Mouse (Mus musculus): ENCODE measurements around the gene Lefty1.
A peak's percentile ranks its signal among the peaks of the same experiment; 100 is the strongest.
"Not testable (repeated sequence)": the region's sequence is repeated elsewhere in the genome, so short reads cannot be mapped to it uniquely, and the experiment has no call there.

Gene Lefty1

DNA sequence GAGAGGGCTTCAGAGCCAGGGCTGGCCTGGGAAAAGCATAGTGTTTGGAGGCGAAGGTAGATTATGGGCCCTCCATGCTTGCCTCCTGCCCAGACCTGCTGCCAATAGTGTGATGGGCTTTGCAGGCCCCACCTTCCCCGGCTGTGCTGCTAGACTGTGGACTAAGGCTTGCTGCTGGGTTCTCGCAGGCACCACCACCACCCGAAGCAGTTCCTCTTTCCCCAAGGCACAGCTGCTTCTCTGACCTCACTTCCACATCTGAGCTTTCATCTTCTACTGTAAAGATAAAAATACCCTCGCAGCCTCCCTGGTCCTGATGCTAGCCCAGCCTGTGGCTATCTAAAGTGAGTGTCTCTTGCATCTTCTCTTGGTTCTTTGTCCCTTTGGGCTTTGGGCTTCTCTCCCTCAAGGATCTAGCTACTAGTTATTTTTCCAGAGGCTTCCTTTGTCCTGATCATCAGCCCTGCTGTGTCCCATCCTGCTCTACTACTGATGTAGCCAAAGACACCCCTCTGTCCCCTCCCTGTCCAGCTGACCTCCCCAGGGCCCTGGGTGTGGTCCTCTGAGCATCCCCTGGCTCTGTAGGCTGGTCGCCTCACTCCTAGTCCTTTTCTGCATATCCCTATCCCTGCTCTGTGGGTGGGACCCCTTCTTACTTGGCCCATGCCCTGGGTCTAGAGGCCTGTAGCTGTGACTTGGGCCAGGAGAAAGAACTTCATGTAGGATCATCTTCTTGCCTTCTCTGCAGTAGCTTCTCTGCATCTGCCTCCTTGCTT, 12.4 kb upstream of the Lefty1 start:
- DNase-seq (ENCODE audit: low spot score): no peak

DNA sequence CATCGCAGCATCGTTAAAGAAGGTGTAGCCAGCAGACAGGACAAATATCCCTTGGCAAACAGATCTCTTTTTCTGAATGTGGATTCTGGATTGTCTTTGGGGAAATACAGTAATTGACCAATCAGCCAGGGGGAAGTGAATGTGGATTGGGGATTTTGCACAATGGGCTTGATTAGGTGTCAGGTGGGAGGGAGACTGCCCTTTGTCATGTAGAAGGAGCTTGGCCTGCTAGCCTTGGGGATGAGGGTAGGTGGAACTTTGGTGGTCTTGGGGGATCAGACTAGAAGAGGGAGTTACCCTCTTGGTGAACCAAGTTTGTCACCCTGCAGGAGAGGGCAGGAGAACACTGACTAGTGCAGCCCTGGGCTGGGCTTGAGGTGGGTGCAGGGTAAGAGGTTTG, 10.1 kb upstream of the Lefty1 start:
- DNase-seq (ENCODE audit: low spot score): no peak

DNA sequence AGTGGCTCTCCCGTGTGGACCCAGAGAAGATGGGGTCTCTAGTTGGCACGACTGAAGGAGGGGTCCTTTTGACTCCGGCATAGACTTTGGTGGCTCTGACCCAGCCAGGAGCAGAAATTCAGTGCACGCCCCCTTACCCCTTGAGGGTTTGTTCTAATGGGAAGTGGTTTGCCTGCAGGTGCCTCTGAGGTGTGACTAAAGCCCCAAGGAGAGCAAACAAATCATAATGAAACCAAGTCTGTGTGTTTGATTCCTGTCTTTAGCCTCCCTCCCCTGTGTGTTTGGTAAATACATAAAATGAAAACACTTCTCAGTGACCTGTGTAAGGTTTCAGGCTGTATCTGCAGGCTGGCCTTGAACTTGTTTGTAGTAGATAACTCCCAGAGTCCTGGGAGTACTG, 8.5 kb upstream of the Lefty1 start:
- DNase-seq (ENCODE audit: low spot score): no peak

DNA sequence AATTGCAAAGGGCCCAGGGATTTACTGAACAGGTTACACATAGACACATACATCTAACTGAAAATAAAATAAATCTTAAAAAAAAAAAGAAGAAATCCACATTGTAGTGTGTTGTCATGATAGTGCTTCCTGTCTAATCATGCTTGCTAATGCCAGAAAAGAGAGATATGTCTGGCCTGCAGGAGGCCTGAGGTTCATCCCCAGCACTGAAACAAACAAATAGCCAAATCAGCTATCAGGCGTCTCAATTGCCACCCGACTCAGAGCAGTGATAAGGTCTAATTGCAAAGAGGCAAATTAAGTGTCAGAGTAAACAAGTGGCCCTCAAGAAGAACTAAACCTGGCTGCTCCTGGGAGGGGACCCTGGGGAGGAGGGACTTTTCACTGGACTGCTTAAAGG, 5.2 kb upstream of the Lefty1 start:
- no peak for DNase-seq (ENCODE audit: low spot score)

DNA sequence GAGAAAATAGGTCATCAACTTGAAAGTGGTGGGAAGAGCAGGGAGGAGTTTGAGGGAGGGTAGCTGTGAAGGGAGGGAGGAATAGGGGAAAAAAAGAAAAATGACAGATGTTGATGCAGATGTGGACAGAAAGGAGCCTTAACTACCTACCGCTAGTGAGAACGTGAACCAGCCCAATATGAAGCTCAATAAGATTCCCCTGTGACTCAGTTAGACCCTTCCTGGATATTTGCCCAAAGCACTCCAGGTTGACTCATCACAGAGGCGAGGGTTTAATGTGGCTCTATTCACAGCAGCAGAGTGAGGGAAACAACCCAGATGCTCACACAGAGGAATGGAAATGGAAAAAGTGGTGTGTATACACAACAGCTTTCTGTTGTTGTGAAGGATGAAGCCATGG, 3.7 kb upstream of the Lefty1 start:
- no peak for DNase-seq (ENCODE audit: low spot score)

DNA sequence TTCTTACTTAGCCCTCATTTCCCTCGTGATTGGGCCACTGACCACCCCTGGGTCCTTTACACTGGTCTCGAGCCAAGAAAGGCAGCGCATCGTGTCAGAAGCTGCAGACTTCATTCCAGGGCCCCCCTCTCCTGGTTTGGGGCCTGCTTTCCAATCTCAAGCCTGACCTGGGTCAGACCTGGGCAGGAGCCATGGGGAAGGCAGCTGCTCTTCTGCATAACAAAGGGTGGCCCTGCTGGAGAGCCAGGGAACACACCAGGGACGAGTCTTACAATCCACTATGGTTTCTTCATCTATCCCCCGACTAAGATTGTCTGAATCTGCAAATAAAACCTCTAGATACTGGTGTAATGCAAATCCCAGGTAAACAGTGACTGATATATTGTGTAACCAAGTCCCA, 1.2 kb upstream of the Lefty1 start:
- DNase-seq (ENCODE audit: low spot score): no peak

DNA sequence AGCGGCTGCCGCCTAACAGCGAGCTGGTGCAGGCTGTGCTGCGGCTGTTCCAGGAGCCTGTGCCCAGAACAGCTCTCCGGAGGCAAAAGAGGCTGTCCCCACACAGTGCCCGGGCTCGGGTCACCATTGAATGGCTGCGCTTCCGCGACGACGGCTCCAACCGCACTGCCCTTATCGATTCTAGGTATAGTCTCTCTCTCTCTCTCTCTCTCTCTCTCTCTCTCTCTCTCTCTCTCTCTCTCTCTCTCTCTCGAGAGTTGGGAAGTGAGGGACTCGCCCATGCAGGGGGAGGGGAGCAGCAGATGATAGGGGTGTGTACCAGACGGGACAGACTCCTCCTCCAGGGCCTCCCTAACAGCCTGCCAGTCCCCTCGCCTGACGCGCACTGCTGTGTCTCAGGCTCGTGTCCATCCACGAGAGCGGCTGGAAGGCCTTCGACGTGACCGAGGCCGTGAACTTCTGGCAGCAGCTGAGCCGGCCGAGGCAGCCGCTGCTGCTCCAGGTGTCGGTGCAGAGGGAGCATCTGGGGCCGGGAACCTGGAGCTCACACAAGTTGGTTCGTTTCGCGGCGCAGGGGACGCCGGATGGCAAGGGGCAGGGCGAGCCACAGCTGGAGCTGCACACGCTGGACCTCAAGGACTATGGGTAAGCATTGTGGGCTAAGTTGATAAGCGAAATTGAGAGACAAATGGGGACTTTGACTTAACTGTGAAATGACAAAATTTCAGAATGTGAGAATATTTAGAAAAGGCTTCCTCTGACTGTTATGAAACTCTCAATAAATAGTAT, 2.0 kb downstream of the Lefty1 start:
- peak; percentile 63 for DNase-seq (ENCODE audit: low spot score)

DNA sequence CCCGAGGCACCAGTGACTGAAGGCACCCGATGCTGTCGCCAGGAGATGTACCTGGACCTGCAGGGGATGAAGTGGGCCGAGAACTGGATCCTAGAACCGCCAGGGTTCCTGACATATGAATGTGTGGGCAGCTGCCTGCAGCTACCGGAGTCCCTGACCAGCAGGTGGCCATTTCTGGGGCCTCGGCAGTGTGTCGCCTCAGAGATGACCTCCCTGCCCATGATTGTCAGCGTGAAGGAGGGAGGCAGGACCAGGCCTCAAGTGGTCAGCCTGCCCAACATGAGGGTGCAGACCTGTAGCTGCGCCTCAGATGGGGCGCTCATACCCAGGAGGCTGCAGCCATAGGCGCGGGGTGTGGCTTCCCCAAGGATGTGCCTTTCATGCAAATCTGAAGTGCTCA, 2.8 kb downstream of the Lefty1 start:
- not testable (repeated sequence) for DNase-seq (ENCODE audit: low spot score)

DNA sequence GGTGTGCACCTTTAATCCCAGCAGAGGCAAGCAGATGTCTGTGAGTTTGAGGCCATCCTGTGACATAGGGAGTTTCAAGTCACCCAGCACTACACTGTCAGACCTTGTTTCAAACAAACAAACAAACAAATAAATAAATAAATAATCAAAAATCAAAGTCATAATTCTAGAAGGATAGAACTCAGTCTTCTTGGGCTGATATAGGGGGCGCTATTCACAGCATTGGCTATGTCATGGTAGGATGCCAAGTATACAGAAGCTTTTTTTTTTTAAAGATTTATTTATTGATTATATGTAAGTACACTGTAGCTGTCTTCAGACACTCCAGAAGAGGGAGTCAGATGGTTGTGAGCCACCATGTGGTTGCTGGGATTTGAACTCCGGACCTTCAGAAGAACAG, 4.0 kb downstream of the Lefty1 start:
- DNase-seq (ENCODE audit: low spot score): not testable (repeated sequence)

DNA sequence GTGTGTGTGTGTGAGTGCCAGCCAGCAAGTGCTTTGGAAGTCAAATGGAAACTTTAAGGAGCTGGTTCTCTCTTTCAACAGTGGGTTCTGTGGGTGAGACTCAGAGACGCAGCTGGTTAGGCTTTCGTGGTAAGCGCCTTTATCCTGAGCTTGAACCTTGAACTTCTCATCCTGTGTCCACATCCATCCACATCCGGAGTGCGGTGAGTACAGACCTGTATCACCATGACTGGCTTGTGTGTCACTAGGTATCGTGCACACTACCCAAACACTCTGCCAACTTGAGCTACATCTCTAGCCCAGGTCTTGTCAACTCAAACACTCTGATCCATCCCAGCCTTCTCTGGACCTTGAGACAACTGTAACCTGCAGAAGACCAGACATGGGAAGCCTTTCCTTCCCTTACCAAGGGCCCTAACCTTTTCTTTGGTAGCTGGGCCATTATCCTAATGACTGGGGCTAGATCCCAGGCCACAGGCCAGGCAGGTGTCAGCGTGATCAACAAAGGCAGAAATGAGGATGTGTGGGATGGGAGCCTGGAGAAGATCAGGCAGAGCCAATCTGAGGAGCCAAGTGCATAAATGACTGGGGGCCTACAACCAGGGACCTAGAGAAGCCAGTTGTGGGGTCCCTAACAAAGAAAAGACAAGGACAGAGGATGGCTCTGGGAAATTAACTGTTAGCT, 6.1 kb downstream of the Lefty1 start:
- no peak for DNase-seq (ENCODE audit: low spot score)

DNA sequence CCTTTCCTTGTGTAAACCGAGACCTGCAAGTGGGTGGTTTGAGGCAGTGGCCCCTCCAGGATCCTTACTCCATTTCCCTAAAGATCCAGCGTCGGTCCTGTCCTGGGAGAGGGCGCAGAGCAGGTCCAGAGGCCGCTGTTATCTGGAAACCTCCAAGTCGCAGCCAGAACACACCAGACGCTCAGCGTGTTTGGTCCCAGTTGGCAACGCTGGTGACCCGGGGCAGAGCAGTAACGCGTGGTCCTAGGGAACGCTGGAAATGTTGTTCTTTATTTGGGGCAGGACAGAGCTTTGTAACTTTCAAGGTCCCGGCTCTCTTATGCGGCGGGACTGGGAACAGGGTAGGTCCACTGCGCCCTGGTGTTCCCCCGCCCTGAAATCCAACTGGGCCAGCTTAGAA, 6.9 kb downstream of the Lefty1 start:
- no peak for DNase-seq (ENCODE audit: low spot score)

DNA sequence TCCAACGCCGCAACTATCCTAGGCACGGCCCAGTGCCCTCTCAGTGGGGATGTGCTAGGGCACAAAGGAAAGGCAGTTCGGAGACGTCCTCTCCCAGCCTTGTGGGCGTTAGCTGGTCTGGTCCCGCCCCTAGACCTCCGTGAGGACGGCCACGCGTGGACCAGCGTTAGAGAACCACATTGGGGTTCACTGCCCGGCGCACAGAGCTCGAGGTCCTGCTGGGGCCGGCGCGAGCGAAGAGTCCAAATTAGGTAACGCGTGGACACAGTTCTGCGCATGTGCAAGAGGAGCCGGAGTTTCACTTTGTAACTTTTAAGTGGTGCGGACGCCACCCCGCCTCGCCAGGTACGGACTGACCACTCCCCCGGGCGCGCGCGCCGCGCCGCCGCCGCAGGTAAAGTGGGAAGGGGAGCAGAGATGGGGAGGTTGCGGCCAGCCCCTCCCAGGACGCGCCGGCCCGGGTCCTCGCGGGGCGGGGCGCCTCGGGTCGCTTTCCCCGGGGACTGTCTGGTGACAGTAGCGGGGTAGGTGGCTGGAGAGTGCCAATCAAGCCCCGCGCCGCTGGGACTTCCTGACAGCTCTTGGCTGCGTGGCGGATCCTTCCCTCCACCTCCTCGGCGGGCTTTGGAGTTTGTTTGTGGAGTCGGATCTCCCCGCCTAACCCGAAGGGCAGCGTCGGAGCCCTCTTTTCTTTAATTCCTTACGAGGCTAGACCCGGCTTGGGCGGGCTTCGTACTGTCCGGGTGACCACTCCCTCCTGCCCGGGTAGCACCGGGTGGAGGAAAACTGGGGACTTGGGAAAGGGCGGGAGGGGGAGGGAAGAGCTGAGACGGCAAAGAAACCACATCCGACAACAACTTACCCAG, 7.6 kb downstream of the Lefty1 start, which contains the start of gene Tmem63a:
Gene Tmem63a (plus strand): TSS at position 179 of the 866 bp plus-strand sequence.
- DNase-seq (ENCODE audit: low spot score): peak; percentile 80

DNA sequence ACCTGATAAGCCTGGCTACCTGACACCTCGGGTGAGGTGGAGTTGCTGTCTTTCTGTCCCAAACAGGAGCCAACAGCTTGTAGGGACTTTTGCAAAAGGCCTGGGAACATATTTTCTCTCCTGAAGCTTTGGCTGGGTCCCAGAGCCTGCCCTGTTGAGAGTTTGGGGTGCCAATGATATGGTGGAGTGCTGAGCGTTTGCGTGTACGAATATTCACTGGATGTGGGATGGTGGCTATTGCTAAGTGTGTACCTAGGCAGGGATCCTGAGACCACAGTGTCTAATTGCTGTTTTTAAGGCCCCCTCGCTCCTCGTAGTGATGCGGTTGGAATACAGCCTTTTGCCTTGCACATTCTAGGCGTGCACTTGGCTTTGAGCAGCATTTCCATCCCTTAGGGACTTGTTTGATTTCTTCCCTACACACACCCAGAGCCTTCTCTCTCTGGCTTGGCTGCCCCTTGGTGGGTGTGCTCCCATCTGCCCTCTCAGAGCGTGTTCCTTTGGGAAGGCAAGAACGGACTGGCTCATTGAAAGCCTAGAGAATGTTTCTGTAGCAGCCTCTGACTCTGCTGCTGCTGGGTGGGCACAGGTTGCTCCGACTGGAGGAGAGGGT, 8.3 kb downstream of the Lefty1 start:
- no peak for DNase-seq (ENCODE audit: low spot score)

DNA sequence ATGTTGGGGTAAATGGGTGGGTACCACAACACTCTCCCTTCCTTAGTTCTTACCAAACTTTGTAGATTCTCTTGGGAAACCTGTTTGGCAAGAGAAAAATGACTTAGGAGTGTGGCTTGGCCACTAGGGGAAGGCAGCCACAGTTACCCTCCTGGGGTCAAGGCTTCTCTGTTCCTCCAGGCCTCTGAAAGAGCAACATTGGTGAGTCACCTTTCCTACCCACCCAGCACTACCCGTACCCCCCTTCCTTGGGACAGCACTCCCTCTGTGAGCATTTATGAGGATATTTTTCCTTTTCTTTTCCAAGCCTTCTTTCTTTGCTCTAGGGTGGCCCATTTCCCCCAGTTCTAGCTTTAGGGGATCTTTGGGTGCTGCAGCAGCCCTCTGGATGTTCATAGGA, 9.1 kb downstream of the Lefty1 start:
- DNase-seq (ENCODE audit: low spot score): no peak

DNA sequence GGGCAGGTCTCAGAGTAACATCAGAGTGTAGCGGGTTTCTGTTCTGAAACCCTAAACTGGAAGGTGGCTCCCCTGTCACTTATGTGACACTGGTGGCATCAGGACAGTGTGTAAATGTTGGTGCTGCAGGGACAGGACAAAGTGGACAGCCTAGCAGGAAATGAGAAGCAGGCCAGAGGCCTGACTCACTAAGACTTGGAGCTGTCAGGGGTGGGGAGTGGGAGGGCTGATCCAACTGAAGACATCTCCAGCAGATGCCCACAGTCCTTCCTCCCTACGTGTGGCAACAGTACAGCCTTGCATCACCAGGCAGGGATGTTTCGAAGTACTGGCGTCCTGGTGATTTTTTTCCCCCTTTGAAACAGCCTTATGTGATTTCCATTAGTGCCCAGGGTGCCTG, 9.7 kb downstream of the Lefty1 start:
- DNase-seq (ENCODE audit: low spot score): no peak

DNA sequence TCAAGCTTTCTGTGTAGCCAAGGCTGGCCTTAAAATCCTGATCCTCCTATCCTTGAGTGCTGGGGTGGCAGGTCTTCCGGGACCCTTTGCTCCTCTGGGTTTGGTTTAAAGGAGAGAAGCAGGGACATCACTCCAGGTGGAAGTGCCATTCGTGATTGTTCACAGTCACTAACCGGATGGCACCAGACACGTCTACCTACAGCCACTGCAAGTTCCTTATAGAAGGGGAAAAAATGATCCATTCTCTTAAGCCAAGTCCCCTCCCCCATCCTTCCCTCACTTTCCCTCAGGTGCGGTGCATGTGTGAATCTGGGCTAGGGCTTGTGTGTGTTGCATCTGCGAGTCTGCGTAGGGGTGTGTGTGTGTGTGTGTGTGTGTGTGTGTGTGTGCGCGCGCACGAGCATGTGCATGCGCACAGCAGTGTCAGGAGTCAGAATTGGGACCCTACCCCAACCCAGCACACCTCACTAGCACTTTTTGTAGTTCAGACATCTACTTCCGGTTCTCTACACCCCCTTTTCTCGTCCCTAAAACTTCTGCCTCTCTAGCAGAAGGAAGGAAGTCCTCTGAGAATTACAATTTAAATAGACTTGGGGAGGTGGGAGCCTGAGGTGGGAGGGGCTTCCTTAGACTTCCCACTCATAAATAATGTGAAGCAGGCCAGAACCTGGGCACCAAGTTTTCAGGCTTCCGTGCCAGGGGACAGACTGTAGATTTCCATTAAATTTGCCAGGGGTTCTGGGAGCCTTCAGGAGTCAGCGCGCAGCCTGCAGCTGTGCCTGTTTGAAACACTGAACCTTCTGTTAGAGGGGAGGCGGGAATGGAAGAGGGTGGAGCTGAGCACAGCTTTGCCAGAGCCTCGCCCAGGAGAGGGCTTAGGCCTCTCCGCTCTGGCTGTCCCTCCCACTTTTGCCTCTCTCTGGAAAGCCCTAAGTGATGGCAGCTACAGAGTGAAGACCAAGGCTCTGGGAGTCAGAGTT, 10.5 kb downstream of the Lefty1 start:
- peak; percentile 63 for DNase-seq (ENCODE audit: low spot score)

DNA sequence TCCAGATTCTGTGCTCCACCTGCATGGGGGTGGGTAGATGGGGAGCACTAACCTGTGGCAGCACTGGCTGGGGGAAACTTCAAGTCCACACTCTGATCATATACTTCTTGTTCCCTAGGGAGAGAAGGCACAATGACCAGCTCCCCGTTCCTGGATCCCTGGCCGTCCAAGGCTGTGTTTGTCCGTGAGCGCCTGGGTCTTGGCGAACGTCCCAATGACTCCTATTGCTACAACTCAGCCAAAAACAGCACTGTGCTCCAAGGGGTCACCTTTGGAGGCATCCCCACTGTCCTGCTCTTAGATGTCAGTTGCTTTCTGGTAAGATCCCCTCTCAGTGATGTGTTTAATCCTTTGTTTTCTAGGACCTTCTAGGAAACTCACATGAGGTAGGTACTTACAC, 11.6 kb downstream of the Lefty1 start:
- peak; percentile 61 for DNase-seq (ENCODE audit: low spot score)

DNA sequence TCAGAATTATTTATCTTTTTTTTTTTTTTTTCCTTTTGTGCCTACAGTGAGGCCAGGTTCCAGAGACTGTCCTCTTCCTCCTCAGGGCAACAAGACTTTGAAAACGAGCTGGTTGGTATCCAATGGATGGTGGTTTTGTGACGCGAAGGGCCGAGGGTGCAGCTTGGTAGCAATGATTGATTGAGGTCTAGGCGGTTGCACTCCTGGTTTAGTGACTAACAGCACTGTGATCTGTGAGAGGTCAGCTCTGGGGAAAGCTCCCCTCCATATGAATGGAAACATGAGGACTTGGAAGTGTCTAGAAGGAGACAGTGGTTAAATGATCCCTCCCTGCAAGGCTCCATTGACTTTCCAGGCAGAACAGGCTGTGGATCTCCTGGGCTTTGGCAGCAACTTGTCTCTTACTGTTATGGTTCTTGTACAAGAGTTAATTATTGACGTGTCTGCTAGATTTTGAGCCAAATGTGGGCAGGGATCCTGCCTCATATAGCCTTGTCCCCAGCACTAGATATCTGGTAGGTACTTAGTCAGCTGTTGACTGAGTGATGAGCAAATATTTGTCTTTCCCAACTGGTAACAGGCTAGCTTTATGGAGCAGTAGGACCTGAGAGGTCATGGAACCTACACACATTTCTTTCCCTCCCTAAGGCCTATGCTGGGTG, 17.4 kb downstream of the Lefty1 start:
- DNase-seq (ENCODE audit: low spot score): no peak

DNA sequence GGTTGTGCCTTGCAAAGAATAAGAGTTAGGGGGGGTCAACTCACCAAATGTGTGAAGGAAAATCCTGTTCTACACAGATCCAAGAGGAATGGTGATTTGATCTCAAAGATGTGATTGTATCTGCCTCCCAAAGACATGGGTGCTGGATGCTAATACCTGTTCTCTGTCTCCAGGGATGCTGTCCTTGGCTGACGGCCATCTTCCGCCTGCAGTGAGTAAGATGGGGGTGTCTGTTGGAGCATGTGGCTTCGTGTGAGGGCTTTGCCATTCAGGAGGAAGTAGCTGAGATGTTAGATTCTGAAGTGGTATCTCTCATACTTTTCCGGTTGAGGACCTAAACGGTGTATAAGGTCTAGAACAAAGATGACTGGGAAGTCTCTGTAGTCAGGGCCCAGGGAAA, 18.0 kb downstream of the Lefty1 start:
- no peak for DNase-seq (ENCODE audit: low spot score)

DNA sequence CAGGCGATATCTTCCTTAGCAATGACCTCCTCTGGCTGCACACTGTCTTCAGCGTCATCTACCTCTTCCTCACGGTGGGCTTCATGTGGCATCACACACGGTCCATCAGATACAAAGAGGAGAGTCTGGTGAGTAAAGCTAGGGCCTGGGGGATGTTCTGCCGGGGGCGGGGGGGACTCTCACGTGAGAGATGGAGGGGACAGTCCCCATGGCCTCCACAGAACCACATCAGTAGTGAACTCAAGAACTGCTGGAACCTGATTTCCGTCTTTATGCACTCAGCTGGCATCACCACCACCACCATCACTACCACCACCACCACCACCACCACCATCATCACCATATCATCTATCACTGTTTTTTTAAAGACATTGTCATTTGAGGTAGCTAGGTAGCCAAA, 21.6 kb downstream of the Lefty1 start:
- DNase-seq (ENCODE audit: low spot score): no peak
